Mouse (Mus musculus): ENCODE results near the gene Pcsk2. TPM values are rescaled to one million over a fixed set of nuclear protein-coding genes. Genes with fewer than 3 reads are reported as not detected.

The Pcsk2 gene
- polyA plus RNA-seq, 1 experiment = 0.08 TPM

DNA sequence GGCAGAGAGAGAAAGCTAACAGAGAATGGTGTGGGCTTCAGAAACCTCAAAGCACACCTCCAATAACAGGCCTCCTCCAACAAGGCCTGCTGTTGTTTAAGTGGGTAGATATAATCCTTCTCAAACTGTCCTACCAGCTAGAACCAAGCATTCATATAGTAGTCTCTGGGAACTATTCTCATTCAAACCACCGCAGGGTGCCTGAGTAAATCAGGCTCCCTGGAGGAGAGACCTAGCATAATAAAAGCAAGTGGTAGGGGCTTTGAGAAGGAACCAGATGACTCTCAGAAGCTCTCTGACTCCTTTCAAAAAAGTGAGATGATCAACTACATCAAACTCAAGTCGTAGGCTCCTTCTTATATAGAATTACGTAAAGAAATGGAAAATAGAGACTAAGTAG is 75.0 kb downstream of the Pcsk2 start:
- no peaks in the 10 kb centered on the region for H3K4me1 ChIP-seq (replicated peaks; ENCODE audit: control insufficient read depth, insufficient read depth, low read length)
- 57% methylated on average over 3 of the region's 3 CpGs for WGBS
- TF ChIP-seq POLR2A (IDR thresholded peaks at IDR 0.05; ENCODE audit: control insufficient read depth, extremely low read depth, insufficient read depth, low read length, poor library complexity) (no peak), CTCF (IDR thresholded peaks at IDR 0.05; ENCODE audit: borderline replicate concordance, control insufficient read depth, extremely low read depth, insufficient read depth, low read length, poor library complexity) (no peak)
- H3K36me3 ChIP-seq (ENCODE audit: control insufficient read depth, insufficient read depth, low read length) = no peaks in the 10 kb centered on the region
- no peak overlapping the region for H3K27ac ChIP-seq (ENCODE audit: control insufficient read depth, insufficient read depth, low read length)
- H3K4me3 ChIP-seq (ENCODE audit: control insufficient read depth, insufficient read depth, low read length) = no peak overlapping the region
- no peaks in the 10 kb centered on the region for H3K27me3 ChIP-seq (ENCODE audit: control insufficient read depth, insufficient read depth, low read length)
- no peak for DNase-seq

- no peaks in the 10 kb centered on the region for H3K4me1 ChIP-seq (replicated peaks; ENCODE audit: control insufficient read depth, insufficient read depth, low read length)
- WGBS = 70% methylated on average over 3 of the region's 3 CpGs
- TF ChIP-seq CTCF (IDR thresholded peaks at IDR 0.05; ENCODE audit: borderline replicate concordance, control insufficient read depth, extremely low read depth, insufficient read depth, low read length, poor library complexity) = no peak
- no peak for TF ChIP-seq POLR2A (IDR thresholded peaks at IDR 0.05; ENCODE audit: control insufficient read depth, extremely low read depth, insufficient read depth, low read length, poor library complexity)
- no peak overlapping the region for H3K27ac ChIP-seq (ENCODE audit: control insufficient read depth, insufficient read depth, low read length)
- H3K4me3 ChIP-seq (ENCODE audit: control insufficient read depth, insufficient read depth, low read length) = no peak overlapping the region
- H3K27me3 ChIP-seq (ENCODE audit: control insufficient read depth, insufficient read depth, low read length) = no peaks in the 10 kb centered on the region
- H3K36me3 ChIP-seq (ENCODE audit: control insufficient read depth, insufficient read depth, low read length) = no peaks in the 10 kb centered on the region
- no peak for DNase-seq
Measured at GRCm38 (mm10) chr2:143623916-143624315, 78.0 kb downstream of the Pcsk2 start.

- no peaks in the 10 kb centered on the region for H3K36me3 ChIP-seq (ENCODE audit: control insufficient read depth, insufficient read depth, low read length)
- H3K27me3 ChIP-seq (ENCODE audit: control insufficient read depth, insufficient read depth, low read length) = no peaks in the 10 kb centered on the region
- no peak overlapping the region for H3K4me3 ChIP-seq (ENCODE audit: control insufficient read depth, insufficient read depth, low read length)
- no peaks in the 10 kb centered on the region for H3K4me1 ChIP-seq (replicated peaks; ENCODE audit: control insufficient read depth, insufficient read depth, low read length)
- H3K27ac ChIP-seq (ENCODE audit: control insufficient read depth, insufficient read depth, low read length) = no peak overlapping the region
- TF ChIP-seq POLR2A (IDR thresholded peaks at IDR 0.05; ENCODE audit: control insufficient read depth, extremely low read depth, insufficient read depth, low read length, poor library complexity) (no peak), CTCF (IDR thresholded peaks at IDR 0.05; ENCODE audit: borderline replicate concordance, control insufficient read depth, extremely low read depth, insufficient read depth, low read length, poor library complexity) (no peak)
- no peak for DNase-seq
- 91% methylated on average over 1 of the region's 1 CpGs for WGBS
Measured at GRCm38 (mm10) chr2:143643305-143643704, 97.3 kb downstream of the Pcsk2 start.

- H3K36me3 ChIP-seq (ENCODE audit: control insufficient read depth, insufficient read depth, low read length) = no peaks in the 10 kb centered on the region
- TF ChIP-seq POLR2A (IDR thresholded peaks at IDR 0.05; ENCODE audit: control insufficient read depth, extremely low read depth, insufficient read depth, low read length, poor library complexity) (no peak), CTCF (IDR thresholded peaks at IDR 0.05; ENCODE audit: borderline replicate concordance, control insufficient read depth, extremely low read depth, insufficient read depth, low read length, poor library complexity) (no peak)
- WGBS = 77% methylated on average over 4 of the region's 4 CpGs
- H3K4me3 ChIP-seq (ENCODE audit: control insufficient read depth, insufficient read depth, low read length) = no peak overlapping the region
- H3K27ac ChIP-seq (ENCODE audit: control insufficient read depth, insufficient read depth, low read length) = no peak overlapping the region
- H3K27me3 ChIP-seq (ENCODE audit: control insufficient read depth, insufficient read depth, low read length) = no peaks in the 10 kb centered on the region
- no peaks in the 10 kb centered on the region for H3K4me1 ChIP-seq (replicated peaks; ENCODE audit: control insufficient read depth, insufficient read depth, low read length)
- DNase-seq = no peak
Measured at GRCm38 (mm10) chr2:143644374-143644773, 98.4 kb downstream of the Pcsk2 start.

DNA sequence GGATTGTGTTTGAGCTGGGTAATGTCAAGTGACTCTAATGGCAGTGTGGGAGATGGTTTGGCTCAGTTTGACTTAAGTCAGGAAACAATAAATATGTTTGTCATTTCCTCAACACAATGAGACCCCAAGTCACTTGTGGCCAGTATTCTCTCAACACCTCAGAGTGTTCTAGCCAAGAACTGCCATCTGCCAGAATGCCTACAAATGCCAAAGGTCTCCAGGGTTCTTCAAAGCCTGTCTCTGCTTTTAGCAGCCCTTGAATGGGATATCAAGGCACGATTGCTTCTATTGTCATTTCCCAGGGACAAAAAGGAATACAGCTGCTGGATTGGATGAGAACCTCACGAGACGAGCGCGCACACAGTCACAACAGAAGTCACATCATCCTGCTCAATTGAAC is 100.0 kb downstream of the Pcsk2 start:
- Histone ChIP-seq H3K4me3 (ENCODE audit: control insufficient read depth, insufficient read depth, low read length) (no peak overlapping the region), H3K27ac (ENCODE audit: control insufficient read depth, insufficient read depth, low read length) (no peak overlapping the region), H3K36me3 (ENCODE audit: control insufficient read depth, insufficient read depth, low read length) (no peaks in the 10 kb centered on the region), H3K4me1 (replicated peaks; ENCODE audit: control insufficient read depth, insufficient read depth, low read length) (no peaks in the 10 kb centered on the region), H3K27me3 (ENCODE audit: control insufficient read depth, insufficient read depth, low read length) (no peaks in the 10 kb centered on the region)
- no peak for DNase-seq
- whole genome bisulfite sequencing = 81% methylated on average over 5 of the region's 5 CpGs
- TF ChIP-seq CTCF (IDR thresholded peaks at IDR 0.05; ENCODE audit: borderline replicate concordance, control insufficient read depth, extremely low read depth, insufficient read depth, low read length, poor library complexity) = no peak
- no peak for TF ChIP-seq POLR2A (IDR thresholded peaks at IDR 0.05; ENCODE audit: control insufficient read depth, extremely low read depth, insufficient read depth, low read length, poor library complexity)

DNA sequence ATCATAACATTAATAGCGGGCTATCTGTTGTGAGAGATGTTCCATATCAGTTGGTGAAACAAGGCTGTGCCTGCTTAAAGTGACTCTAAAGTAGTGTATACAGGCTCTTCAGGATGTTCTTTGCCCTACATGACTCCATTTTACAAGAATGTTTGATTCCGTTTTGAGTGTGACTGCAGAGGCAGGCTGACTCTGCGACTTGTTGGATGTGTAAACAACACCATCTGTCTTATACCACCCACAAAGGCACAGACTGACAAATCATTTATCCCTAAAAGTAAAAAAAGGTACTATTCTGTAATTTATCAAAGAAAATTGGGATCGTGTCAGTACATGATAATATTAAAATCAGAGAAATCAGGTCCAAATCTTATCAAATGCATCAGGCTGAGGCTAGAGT is 108.7 kb downstream of the Pcsk2 start:
- Histone ChIP-seq H3K4me3 (ENCODE audit: control insufficient read depth, insufficient read depth, low read length) (no peak overlapping the region), H3K27me3 (ENCODE audit: control insufficient read depth, insufficient read depth, low read length) (no peaks in the 10 kb centered on the region), H3K27ac (ENCODE audit: control insufficient read depth, insufficient read depth, low read length) (no peak overlapping the region), H3K36me3 (ENCODE audit: control insufficient read depth, insufficient read depth, low read length) (no peaks in the 10 kb centered on the region), H3K4me1 (replicated peaks; ENCODE audit: control insufficient read depth, insufficient read depth, low read length) (no peaks in the 10 kb centered on the region)
- TF ChIP-seq CTCF (IDR thresholded peaks at IDR 0.05; ENCODE audit: borderline replicate concordance, control insufficient read depth, extremely low read depth, insufficient read depth, low read length, poor library complexity) = no peak
- no peak for TF ChIP-seq POLR2A (IDR thresholded peaks at IDR 0.05; ENCODE audit: control insufficient read depth, extremely low read depth, insufficient read depth, low read length, poor library complexity)
- 93% methylated on average over 4 of the region's 4 CpGs for whole genome bisulfite sequencing
- no peak for DNase-seq

- no peak overlapping the region for H3K27ac ChIP-seq (ENCODE audit: control insufficient read depth, insufficient read depth, low read length)
- WGBS = 79% methylated on average over 4 of the region's 4 CpGs
- DNase-seq = no peak
- TF ChIP-seq CTCF (IDR thresholded peaks at IDR 0.05; ENCODE audit: borderline replicate concordance, control insufficient read depth, extremely low read depth, insufficient read depth, low read length, poor library complexity) = no peak
- H3K4me1 ChIP-seq (replicated peaks; ENCODE audit: control insufficient read depth, insufficient read depth, low read length) = no peaks in the 10 kb centered on the region
- H3K36me3 ChIP-seq (ENCODE audit: control insufficient read depth, insufficient read depth, low read length) = no peaks in the 10 kb centered on the region
- no peak overlapping the region for H3K4me3 ChIP-seq (ENCODE audit: control insufficient read depth, insufficient read depth, low read length)
- H3K27me3 ChIP-seq (ENCODE audit: control insufficient read depth, insufficient read depth, low read length) = no peaks in the 10 kb centered on the region
Measured at GRCm38 (mm10) chr2:143656968-143657367, 111.0 kb downstream of the Pcsk2 start.
